13 mouse cellular contexts compared by ENCODE assay signal in genomic region chr11:62607952-62608201, GRCm38 (mm10).
"Had no signal": no experiment of that assay in that cellular context is flagged by ENCODE, and none has a peak within 500 bp of the region (broad histone marks: within the 10 kb centered on the region; RNA-seq: fewer than 3 reads in every experiment).

No protein-coding gene starts in this region.

- H3K4me3 ChIP-seq: kidney, embryonic 15.5 days; limb, embryonic 13.5 days; neural tube, embryonic 12.5 days had no signal

- DNase-seq: kidney, adult 2 months; kidney, postnatal 14 days; left cerebral cortex, postnatal 4 days; lung, postnatal 10 days; right cerebral cortex, postnatal 4 days; spleen, adult 18-20 months; thymus, postnatal 36 days had no signal

- H3K9me3 ChIP-seq: kidney, embryonic 15.5 days; limb, embryonic 13.5 days; neural tube, embryonic 12.5 days had no signal

- H3K27me3 ChIP-seq: kidney, embryonic 15.5 days; limb, embryonic 13.5 days; neural tube, embryonic 12.5 days had no signal

- H3K27ac ChIP-seq: kidney, embryonic 15.5 days; limb, embryonic 13.5 days; neural tube, embryonic 12.5 days had no signal

- H3K4me2 ChIP-seq: kidney, embryonic 15.5 days; limb, embryonic 13.5 days; liver, embryonic 11.5 days; lung, embryonic 14.5 days; midbrain, embryonic 11.5 days; neural tube, embryonic 12.5 days had no signal

- H3K9ac ChIP-seq: kidney, embryonic 15.5 days; lung, embryonic 14.5 days; neural tube, embryonic 12.5 days had no signal
